Mouse (Mus musculus): Measurements from ENCODE around the gene Dna2.

Dna2 gene

GRCm38 (mm10) chr10:62984072-62984471, 37.2 kb downstream of the Dna2 start:
- DNase-seq, result no peak

- no peak for DNase-seq
These were observed 37.7 kb downstream of the Dna2 start for GRCm38 (mm10) chr10:62984495-62984894.

GRCm38 (mm10) chr10:62987341-62987740, 40.5 kb downstream of the Dna2 start:
- DNase-seq, result peak; percentile 60 to 61

- DNase-seq, result no peak
These were observed 43.8 kb downstream of the Dna2 start for GRCm38 (mm10) chr10:62990636-62991035.

GRCm38 (mm10) chr10:62993991-62994390, 47.2 kb downstream of the Dna2 start:
- no peak for DNase-seq

- DNase-seq, result peak; percentile 57 to 68
These were observed 53.8 kb downstream of the Dna2 start for GRCm38 (mm10) chr10:63000584-63000983.

GRCm38 (mm10) chr10:63003252-63003651, 56.4 kb downstream of the Dna2 start:
- no peak for DNase-seq

GRCm38 (mm10) chr10:63004556-63004955, 57.7 kb downstream of the Dna2 start:
- no peak for DNase-seq

GRCm38 (mm10) chr10:63008193-63008592, 61.4 kb downstream of the Dna2 start:
- DNase-seq, result no peak

GRCm38 (mm10) chr10:63010268-63010667, 63.4 kb downstream of the Dna2 start:
- DNase-seq, result no peak

GRCm38 (mm10) chr10:63011556-63011955, 64.7 kb downstream of the Dna2 start:
- no peak for DNase-seq

GRCm38 (mm10) chr10:63013476-63013875, 66.7 kb downstream of the Dna2 start:
- DNase-seq, result no peak

GRCm38 (mm10) chr10:63014168-63014567, 67.3 kb downstream of the Dna2 start:
- DNase-seq, result no peak

GRCm38 (mm10) chr10:63019304-63019703, 72.5 kb downstream of the Dna2 start:
- no peak for DNase-seq

GRCm38 (mm10) chr10:63021702-63022101, 74.9 kb downstream of the Dna2 start:
- no peak for DNase-seq

- no peak for DNase-seq
These were observed 75.8 kb downstream of the Dna2 start for GRCm38 (mm10) chr10:63022541-63023120.

- peak; percentile 77 to 87 for DNase-seq
These were observed 76.4 kb downstream of the Dna2 start for GRCm38 (mm10) chr10:63023121-63023748.

Measured in kidney, postnatal 4 days (tissue).